Mouse (Mus musculus) retina, postnatal 7 days (tissue): Measurements from ENCODE around the gene Ccdc173.
"Not testable (repeated sequence)": the region's sequence is repeated elsewhere in the genome, so short reads cannot be mapped to it uniquely, and the experiment has no call there.

ENCODE experiments used
- DNase-seq: peaks from one replicate; pipeline ENCODE4 v3.0.0-alpha.2; 2012; ENCODE audit warnings: low read depth, low spot score

The Ccdc173 gene

DNA sequence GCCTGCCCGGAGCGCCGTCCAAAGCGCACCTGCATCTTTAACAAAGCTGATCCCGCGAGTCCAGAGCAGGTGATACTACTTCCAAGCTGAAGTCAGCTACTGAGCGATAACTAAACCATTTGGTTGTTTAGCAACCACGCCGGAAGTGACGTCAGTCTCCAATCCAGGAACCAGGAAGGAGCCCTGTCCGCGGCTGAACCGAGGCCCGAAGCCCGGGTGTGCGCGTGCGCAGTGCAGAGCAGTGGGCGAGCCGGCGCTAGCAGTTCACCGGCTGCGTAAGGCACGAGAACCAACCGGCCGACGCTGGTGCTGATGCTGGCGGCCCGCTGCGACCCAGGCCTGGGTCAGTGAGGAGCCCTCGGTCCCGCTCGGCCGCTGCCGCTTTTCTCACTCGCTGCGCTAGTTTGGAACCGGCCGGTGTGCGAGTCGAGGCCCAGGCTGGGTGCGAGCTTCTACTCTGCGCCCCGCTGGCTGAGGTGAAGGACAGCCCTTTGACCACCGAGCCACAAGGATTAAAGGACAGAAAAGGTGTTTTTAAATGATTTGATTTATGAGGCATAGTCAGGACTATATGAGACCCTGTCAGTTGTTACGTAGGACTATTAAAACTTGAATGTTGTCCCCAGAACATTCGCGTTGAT lies at the start of gene Ccdc173, which contains the start of gene Phospho2:
Ccdc173 (minus strand) TSS at position 147 of the 641 bp plus-strand sequence.
Phospho2 (plus strand) TSS at position 195 of the 641 bp plus-strand sequence.
- DNase-seq = peak; percentile 97

DNA sequence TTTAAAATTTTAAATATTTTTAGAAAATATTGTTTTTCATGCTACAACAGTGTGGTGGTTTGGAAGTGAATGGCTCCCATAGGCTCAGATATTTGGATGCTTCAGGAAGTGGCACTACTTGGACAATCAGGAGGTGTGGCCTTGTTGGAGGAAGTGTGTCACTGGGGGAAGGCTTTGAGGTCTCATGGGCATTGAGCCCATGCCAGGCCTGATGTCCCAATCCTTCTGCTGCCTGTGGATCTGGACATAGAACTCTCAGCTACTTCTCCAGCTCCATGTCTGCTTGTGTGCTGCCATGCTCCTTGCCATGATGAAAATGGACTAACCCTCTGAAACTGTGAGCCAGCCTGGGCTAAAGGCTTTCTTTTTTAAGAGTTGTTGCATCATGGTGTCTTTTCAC lies 49.3 kb upstream of the Ccdc173 start:
- DNase-seq = no peak

- DNase-seq = no peak
Measured at GRCm38 (mm10) chr2:69837996-69838395, 48.6 kb upstream of the Ccdc173 start.

DNA sequence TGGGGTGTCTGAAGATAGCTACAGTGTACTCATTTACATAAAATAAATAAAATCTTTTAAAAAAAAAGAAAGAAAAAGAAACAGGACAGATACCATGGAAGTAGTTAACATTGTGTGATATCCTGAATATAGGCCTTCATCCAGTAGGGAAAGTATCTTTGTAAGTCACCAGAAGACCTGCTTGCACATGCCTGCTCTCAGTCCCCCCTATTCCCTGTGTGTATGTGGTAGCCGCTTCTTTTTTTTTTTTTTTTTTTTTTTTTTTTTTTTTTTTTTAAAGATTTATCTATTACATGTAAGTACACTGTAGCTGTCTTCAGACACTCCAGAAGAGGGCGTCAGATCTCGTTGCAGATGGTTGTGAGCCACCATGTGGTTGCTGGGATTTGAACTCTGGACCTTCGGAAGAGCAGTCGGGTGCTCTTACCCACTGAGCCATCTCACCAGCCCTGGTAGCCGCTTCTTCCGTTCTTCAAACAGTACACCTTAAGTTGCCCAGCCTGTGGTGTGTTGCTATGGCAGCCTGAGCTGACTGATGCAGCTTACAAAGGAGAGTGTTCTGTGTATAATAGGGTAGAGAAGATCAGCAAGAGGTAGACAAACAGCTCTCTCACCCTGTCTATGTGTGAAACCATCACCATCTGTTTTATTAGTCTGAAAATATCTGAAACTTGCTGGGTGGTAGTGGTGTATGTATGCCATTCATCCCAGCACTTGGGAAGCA lies 48.0 kb upstream of the Ccdc173 start:
- DNase-seq = no peak

DNA sequence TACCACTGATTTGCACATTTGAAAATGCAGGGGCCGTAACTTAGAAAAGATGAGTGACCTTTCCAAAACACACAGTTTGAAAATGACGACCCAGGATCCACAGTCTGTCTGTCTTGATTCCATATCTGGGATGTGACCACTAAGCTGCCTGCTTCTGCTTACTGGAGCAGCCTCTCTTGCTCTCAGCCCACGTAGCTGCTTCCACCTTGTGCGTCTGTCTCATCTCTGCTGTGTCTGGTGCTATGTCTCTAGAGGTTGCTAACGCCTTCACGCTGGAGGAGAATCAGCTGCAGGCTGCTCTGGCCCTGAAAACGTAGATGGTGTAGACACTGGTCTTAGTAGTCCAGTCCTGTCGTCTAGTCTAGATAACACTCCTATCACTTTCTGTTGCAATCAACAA lies 40.7 kb upstream of the Ccdc173 start:
- DNase-seq = no peak

GRCm38 (mm10) chr2:69829680-69830079 lies 40.3 kb upstream of the Ccdc173 start:
- DNase-seq = no peak

DNA sequence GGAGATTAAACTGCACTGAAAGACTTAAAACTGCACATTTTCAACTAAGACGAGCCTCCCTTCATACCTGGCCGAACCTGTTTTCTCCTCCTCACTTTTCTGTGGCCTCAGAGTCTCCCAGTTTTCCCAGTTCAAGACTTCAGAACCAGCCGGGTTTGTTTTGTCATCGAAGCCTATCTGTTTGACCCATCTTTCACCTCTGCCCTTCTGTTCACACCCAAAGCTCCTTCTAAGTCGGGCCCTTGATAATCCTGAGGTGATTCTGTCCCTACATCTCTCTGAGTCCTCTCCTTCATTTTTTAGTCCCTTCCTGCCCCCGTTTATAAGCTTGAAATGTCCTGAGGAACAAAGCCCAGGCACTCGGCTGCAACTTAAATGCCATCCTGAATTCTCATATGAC lies 38.7 kb upstream of the Ccdc173 start:
- DNase-seq = no peak

- no peak for DNase-seq
Measured at GRCm38 (mm10) chr2:69826380-69826779, 37.0 kb upstream of the Ccdc173 start.

- no peak for DNase-seq
Measured at GRCm38 (mm10) chr2:69825898-69826297, 36.5 kb upstream of the Ccdc173 start.

GRCm38 (mm10) chr2:69823129-69823677 lies 33.8 kb upstream of the Ccdc173 start:
- DNase-seq = no peak

DNA sequence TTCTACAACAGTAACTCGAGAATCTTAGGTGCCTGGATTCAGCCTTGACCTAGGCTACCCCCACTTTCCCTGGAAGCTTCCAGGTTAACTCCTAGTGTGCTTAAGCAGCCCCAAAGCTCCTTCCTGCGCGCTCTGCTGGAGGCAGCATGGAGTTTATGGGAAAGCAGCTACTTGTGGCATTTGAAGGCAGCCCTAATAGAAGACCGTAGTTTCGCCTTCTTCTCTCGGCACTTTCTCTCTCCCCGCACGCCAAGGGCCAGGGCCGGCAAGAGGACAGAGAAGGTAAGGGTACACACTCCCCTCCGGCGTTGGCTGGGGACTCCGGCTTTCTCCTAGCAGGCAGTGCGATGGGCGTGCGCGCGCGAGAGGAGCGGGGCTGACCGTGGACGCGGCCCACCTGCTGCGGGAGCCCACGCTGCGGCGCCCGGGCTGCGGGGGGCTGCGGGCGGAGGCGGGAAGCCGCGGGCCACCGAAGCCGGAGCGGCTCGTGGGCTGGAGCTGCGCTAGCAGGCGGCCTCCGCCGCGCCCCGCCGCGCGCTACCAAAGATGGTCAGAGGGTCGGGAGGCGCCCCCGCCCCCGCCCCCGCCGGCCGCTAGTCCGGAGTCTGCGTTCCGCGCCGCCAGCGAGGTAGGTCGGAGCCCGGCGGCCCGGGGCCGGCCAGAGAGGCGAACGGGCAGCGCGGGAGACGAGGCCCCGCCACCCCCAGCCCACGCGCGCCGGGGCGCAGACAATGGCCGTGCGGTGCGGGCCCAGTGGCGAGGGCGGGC lies 33.2 kb upstream of the Ccdc173 start:
- peak; percentile 30 for DNase-seq

DNA sequence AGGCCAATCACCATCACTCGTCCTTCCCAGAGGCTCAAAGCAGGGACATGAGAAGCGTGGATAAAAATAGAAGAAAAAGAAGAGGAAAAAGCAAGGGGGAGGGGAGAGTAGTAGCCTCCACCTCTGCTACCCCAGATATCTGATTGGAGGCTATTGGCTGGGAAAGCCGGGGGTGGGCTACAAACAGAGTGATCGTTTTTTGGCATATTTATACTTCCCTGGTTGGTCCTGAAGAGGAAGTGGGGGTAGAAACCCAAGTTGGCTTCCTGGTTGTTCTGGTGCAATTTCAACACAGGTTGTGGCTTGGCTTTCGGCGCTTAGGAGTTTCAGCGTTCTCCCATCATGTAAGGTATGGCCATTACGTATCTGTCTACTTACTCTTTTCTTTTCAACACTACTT lies 32.3 kb upstream of the Ccdc173 start, which contains the start of gene Klhl23:
Klhl23 (plus strand) TSS at position 234 of the 400 bp plus-strand sequence.
- no peak for DNase-seq

- no peak for DNase-seq
Measured at GRCm38 (mm10) chr2:69820201-69820600, 30.8 kb upstream of the Ccdc173 start.

- DNase-seq = no peak
Measured at GRCm38 (mm10) chr2:69818350-69819085, 29.1 kb upstream of the Ccdc173 start.

DNA sequence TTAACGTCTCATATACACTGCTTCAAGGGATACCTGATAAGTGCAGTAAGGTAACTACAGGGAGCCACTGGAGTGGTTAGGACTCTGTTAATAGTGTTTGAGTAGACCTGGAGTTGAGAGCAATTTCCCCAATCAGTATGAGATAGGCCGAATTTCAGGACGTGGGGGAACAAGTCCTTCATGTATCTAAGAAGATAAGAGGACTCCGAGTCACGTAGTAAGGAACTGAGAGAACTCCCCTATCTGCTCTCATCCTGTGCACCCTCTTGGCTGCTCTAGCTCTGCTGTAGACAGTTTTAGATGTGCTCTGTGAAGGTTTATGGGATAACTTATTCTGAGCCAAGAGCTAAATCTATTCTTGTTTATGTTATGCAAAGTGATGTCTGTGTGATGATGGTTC lies 27.2 kb upstream of the Ccdc173 start:
- no peak for DNase-seq

DNA sequence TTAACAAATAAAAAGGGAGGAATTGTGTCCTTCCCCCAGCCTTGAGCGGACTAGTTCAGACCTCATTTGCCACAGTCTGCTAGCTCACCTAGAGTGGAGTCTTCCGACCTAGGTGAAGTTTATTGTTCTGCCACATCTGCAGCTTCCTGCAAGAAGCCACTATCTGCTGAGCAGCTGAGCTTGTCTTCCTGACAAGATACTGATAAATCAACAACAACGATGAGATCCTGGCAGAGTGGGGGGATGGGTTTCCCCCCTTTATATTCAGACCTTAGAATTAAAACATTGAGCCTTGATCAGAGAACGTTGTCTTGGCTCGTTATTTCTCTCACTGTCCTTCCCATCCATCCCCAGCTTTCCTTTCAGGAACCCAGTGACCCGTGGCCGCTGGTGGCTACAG lies 22.0 kb upstream of the Ccdc173 start:
- not testable (repeated sequence) for DNase-seq

GRCm38 (mm10) chr2:69810169-69810568 lies 20.8 kb upstream of the Ccdc173 start:
- no peak for DNase-seq

DNA sequence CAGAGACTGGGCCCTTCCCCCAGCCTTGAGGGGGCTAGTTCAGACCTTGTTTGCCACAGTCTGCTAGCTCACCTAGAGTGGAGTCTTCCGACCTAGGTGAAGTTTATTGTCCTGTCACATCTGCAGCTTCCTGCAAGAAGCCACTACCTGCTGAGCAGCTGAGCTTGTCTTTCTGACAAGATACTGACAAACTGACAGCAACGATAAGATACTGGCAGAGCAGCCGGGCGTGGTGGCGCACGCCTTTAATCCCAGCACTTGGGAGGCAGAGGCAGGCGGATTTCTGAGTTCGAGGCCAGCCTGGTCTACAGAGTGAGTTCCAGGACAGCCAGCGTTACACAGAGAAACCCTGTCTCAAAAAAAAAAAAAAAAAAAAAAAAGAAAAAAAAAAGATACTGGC lies 15.3 kb upstream of the Ccdc173 start:
- not testable (repeated sequence) for DNase-seq

- no peak for DNase-seq
Measured at GRCm38 (mm10) chr2:69803756-69804155, 14.4 kb upstream of the Ccdc173 start.

GRCm38 (mm10) chr2:69802911-69803312 lies 13.5 kb upstream of the Ccdc173 start:
- DNase-seq = no peak

DNA sequence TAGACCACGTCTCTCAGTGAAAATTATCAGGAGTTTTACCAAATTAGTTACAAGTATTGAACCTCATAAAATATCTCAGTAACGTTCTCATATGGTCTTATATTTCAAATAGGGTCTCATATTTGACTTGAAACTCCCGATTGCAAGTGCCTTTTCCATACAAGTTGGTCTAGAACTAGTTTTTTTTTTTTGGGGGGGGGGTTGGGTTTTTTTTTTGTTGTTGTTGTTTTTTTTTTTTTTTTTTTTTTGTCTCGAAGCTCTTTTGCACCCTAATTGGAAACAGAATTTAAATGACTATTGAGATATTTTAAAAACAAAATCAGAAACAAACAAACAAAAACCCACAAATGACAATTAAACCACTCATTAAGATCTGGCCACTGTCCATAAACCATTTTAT lies 1.3 kb upstream of the Ccdc173 start:
- no peak for DNase-seq
